Mouse (Mus musculus) megakaryocyte, embryonic 14.5 days (primary cell): ENCODE results near the gene Tmem198b. TPM values are rescaled to one million over a fixed set of nuclear protein-coding genes. Genes with fewer than 3 reads are reported as not detected.
A peak's percentile ranks its signal among the peaks of the same experiment; 100 is the strongest.

Experiments used
- H3K27me3 ChIP-seq: replicated peaks from 2 replicates; pipeline ENCODE3; 2012; ENCODE audit warnings: inconsistent platforms
- H3K36me3 ChIP-seq: replicated peaks from 2 replicates; pipeline ENCODE3; 2012; ENCODE audit warnings: low read length, inconsistent platforms, mixed read lengths
- H3K4me1 ChIP-seq: 2 replicates; pipeline ENCODE4 v1.6.1; 2012; ENCODE audit warnings: inconsistent platforms
- H3K4me3 ChIP-seq: replicated peaks from 2 replicates; pipeline ENCODE3; 2012; ENCODE audit warnings: moderate library complexity, mild to moderate bottlenecking, inconsistent platforms
- H3K9me3 ChIP-seq: 2 replicates; pipeline ENCODE4 v1.6.1; 2012; ENCODE audit warnings: inconsistent platforms
- FLI1 ChIP-seq: IDR thresholded peaks from 2 replicates; pipeline ENCODE4 v1.6.1; 2012; ENCODE audit warnings: low read length, inconsistent platforms, mixed read lengths
- GATA1 ChIP-seq: IDR thresholded peaks from 3 replicates; pipeline ENCODE4 v1.6.1; 2012; ENCODE audit warnings: mixed read lengths, low read length, inconsistent platforms, borderline replicate concordance
- polyA plus RNA-seq: library from polyadenylated mRNA; stranded (reverse); fragments of >175 nt; gene quantifications from 2 replicates; pipeline ENCODE4 v1.2.3, GENCODE M21; 2012; ENCODE audit warnings: low replicate concordance; ENCODE audit not compliant: insufficient read depth

Gene Tmem198b
- polyA plus RNA-seq, 1 experiment = 2.0 TPM

GRCm38 (mm10) chr10:128822135-128822534, 18.0 kb upstream of the Tmem198b start:
- no peak for TF ChIP-seq FLI1
- TF ChIP-seq GATA1 = no peak
- peak overlapping the region; percentile 95 for H3K4me3 ChIP-seq
- no peaks in the 10 kb centered on the region for H3K27me3 ChIP-seq
- H3K36me3 ChIP-seq = peaks cover 56% of the 10 kb centered on the region
- no peaks in the 10 kb centered on the region for H3K9me3 ChIP-seq
- peaks cover 37% of the 10 kb centered on the region for H3K4me1 ChIP-seq

GRCm38 (mm10) chr10:128821358-128822056, 17.3 kb upstream of the Tmem198b start, which contains the start of gene Ormdl2:
Ormdl2 (minus strand) TSS chr10:128821645.
- Histone ChIP-seq H3K4me3 (peak within 1 kb of the TSS; percentile 95), H3K4me1 (peaks cover 37% of the 10 kb centered on the region), H3K36me3 (peaks cover 56% of the 10 kb centered on the region), H3K27me3 (no peaks in the 10 kb centered on the region), H3K9me3 (no peaks in the 10 kb centered on the region)
- TF ChIP-seq GATA1 (no peak), FLI1 (no peak)

- Histone ChIP-seq H3K9me3 (no peaks in the 10 kb centered on the region), H3K4me3 (peak overlapping the region; percentile 35), H3K27me3 (no peaks in the 10 kb centered on the region), H3K4me1 (peaks cover 33% of the 10 kb centered on the region), H3K36me3 (peaks cover 62% of the 10 kb centered on the region)
- TF ChIP-seq GATA1 = no peak
- TF ChIP-seq FLI1 = no peak
Observed at GRCm38 (mm10) chr10:128820217-128820616, 16.0 kb upstream of the Tmem198b start.

GRCm38 (mm10) chr10:128817033-128817432, 12.9 kb upstream of the Tmem198b start, which contains the start of gene Sarnp:
Sarnp (plus strand) TSS chr10:128817333.
- H3K27me3 ChIP-seq = no peaks in the 10 kb centered on the region
- peaks cover 80% of the 10 kb centered on the region for H3K36me3 ChIP-seq
- H3K4me1 ChIP-seq = peaks cover 27% of the 10 kb centered on the region
- TF ChIP-seq FLI1 (no peak), GATA1 (no peak)
- H3K9me3 ChIP-seq = no peaks in the 10 kb centered on the region
- H3K4me3 ChIP-seq = no peak within 1 kb of the TSS

GRCm38 (mm10) chr10:128807018-128807417, 2.8 kb upstream of the Tmem198b start:
- Histone ChIP-seq H3K27me3 (no peaks in the 10 kb centered on the region), H3K36me3 (peaks cover 54% of the 10 kb centered on the region), H3K9me3 (no peaks in the 10 kb centered on the region), H3K4me3 (peak overlapping the region; percentile 81), H3K4me1 (peaks cover 66% of the 10 kb centered on the region)
- no peak for TF ChIP-seq FLI1
- TF ChIP-seq GATA1 = no peak

- Histone ChIP-seq H3K4me1 (peaks cover 67% of the 10 kb centered on the region), H3K36me3 (peaks cover 63% of the 10 kb centered on the region), H3K27me3 (no peaks in the 10 kb centered on the region), H3K9me3 (no peaks in the 10 kb centered on the region), H3K4me3 (peak overlapping the region; percentile 100)
- no peak for TF ChIP-seq FLI1
- no peak for TF ChIP-seq GATA1
Observed at GRCm38 (mm10) chr10:128806086-128806485, 1.9 kb upstream of the Tmem198b start.

GRCm38 (mm10) chr10:128805092-128806000, 1.2 kb upstream of the Tmem198b start:
- H3K36me3 ChIP-seq = peaks cover 68% of the 10 kb centered on the region
- no peaks in the 10 kb centered on the region for H3K27me3 ChIP-seq
- peaks cover 66% of the 10 kb centered on the region for H3K4me1 ChIP-seq
- TF ChIP-seq FLI1 (peak; percentile 78), GATA1 (no peak)
- no peaks in the 10 kb centered on the region for H3K9me3 ChIP-seq
- H3K4me3 ChIP-seq = peak overlapping the region; percentile 100

- Histone ChIP-seq H3K36me3 (peaks cover 71% of the 10 kb centered on the region), H3K27me3 (no peaks in the 10 kb centered on the region), H3K4me1 (peaks cover 54% of the 10 kb centered on the region), H3K4me3 (peak within 1 kb of the TSS; percentile 100), H3K9me3 (no peaks in the 10 kb centered on the region)
- TF ChIP-seq GATA1 = no peak
- TF ChIP-seq FLI1 = no peak
Observed at GRCm38 (mm10) chr10:128803771-128804270, 349 bp downstream of the Tmem198b start, which contains the start of gene Dnajc14. Dnajc14 (plus strand) TSS chr10:128804062.

- Histone ChIP-seq H3K9me3 (no peaks in the 10 kb centered on the region), H3K4me3 (peak overlapping the region; percentile 100), H3K4me1 (peaks cover 49% of the 10 kb centered on the region), H3K36me3 (peaks cover 71% of the 10 kb centered on the region), H3K27me3 (no peaks in the 10 kb centered on the region)
- TF ChIP-seq FLI1 = no peak
- TF ChIP-seq GATA1 = no peak
Observed at GRCm38 (mm10) chr10:128803361-128803760, 809 bp downstream of the Tmem198b start.
